Mouse (Mus musculus): ENCODE measurements around the gene Gm16181. TPM values are rescaled to one million over a fixed set of nuclear protein-coding genes. Genes with fewer than 3 reads are reported as not detected.

The Gm16181 gene
- polyA plus RNA-seq, 1 experiment, result not detected

GRCm38 (mm10) chr17:35190096-35190495 lies 30.5 kb upstream of the Gm16181 start:
- no peak overlapping the region for H3K27ac ChIP-seq (ENCODE audit: insufficient read depth, low read depth, low read length)
- WGBS, result 80% methylated on average over 4 of the region's 4 CpGs
- DNase-seq, result no peak
- H3K4me3 ChIP-seq (ENCODE audit: insufficient read depth, low read depth, low read length), result no peak overlapping the region
- H3K4me1 ChIP-seq (ENCODE audit: control insufficient read depth, insufficient read depth, low read length), result no peaks in the 10 kb centered on the region
- H3K36me3 ChIP-seq (ENCODE audit: control insufficient read depth, insufficient read depth, low read length), result no peaks in the 10 kb centered on the region
- no peak for TF ChIP-seq CTCF (conservative IDR thresholded peaks at IDR 0.05; ENCODE audit: insufficient read depth, insufficient read length, low read depth, low read length)
- no peak for TF ChIP-seq POLR2A (IDR thresholded peaks at IDR 0.05; ENCODE audit: low read depth, low read length)
- no peaks in the 10 kb centered on the region for H3K27me3 ChIP-seq (replicated peaks; ENCODE audit: control insufficient read depth, insufficient read depth, low read length)

GRCm38 (mm10) chr17:35191723-35192122 lies 28.9 kb upstream of the Gm16181 start:
- 74% methylated on average over 2 of the region's 2 CpGs for WGBS

GRCm38 (mm10) chr17:35192924-35193323 lies 27.7 kb upstream of the Gm16181 start:
- no peak overlapping the region for H3K27ac ChIP-seq (ENCODE audit: insufficient read depth, low read depth, low read length)
- TF ChIP-seq POLR2A (IDR thresholded peaks at IDR 0.05; ENCODE audit: low read depth, low read length) (no peak), CTCF (conservative IDR thresholded peaks at IDR 0.05; ENCODE audit: insufficient read depth, insufficient read length, low read depth, low read length) (no peak)
- no peaks in the 10 kb centered on the region for H3K27me3 ChIP-seq (replicated peaks; ENCODE audit: control insufficient read depth, insufficient read depth, low read length)
- no peaks in the 10 kb centered on the region for H3K36me3 ChIP-seq (ENCODE audit: control insufficient read depth, insufficient read depth, low read length)
- no peak for DNase-seq
- H3K4me1 ChIP-seq (ENCODE audit: control insufficient read depth, insufficient read depth, low read length), result no peaks in the 10 kb centered on the region
- 81% methylated on average over 5 of the region's 5 CpGs for WGBS
- no peak overlapping the region for H3K4me3 ChIP-seq (ENCODE audit: insufficient read depth, low read depth, low read length)

More at GRCm38 (mm10) chr17:35191723-35192122, 28.9 kb upstream of the Gm16181 start:
- no peaks in the 10 kb centered on the region for H3K27me3 ChIP-seq (replicated peaks; ENCODE audit: control insufficient read depth, insufficient read depth, low read length)
- no peak overlapping the region for H3K27ac ChIP-seq (ENCODE audit: insufficient read depth, low read depth, low read length)
- no peaks in the 10 kb centered on the region for H3K4me1 ChIP-seq (ENCODE audit: control insufficient read depth, insufficient read depth, low read length)
- DNase-seq, result no peak
- no peaks in the 10 kb centered on the region for H3K36me3 ChIP-seq (ENCODE audit: control insufficient read depth, insufficient read depth, low read length)
- TF ChIP-seq CTCF (conservative IDR thresholded peaks at IDR 0.05; ENCODE audit: insufficient read depth, insufficient read length, low read depth, low read length), result no peak
- no peak for TF ChIP-seq POLR2A (IDR thresholded peaks at IDR 0.05; ENCODE audit: low read depth, low read length)
- no peak overlapping the region for H3K4me3 ChIP-seq (ENCODE audit: insufficient read depth, low read depth, low read length)

- TF ChIP-seq CTCF (conservative IDR thresholded peaks at IDR 0.05; ENCODE audit: insufficient read depth, insufficient read length, low read depth, low read length), result no peak
- TF ChIP-seq POLR2A (IDR thresholded peaks at IDR 0.05; ENCODE audit: low read depth, low read length), result no peak
- Histone ChIP-seq H3K27ac (ENCODE audit: insufficient read depth, low read depth, low read length) (no peak within 1 kb of the TSS), H3K27me3 (replicated peaks; ENCODE audit: control insufficient read depth, insufficient read depth, low read length) (no peaks in the 10 kb centered on the region), H3K4me1 (ENCODE audit: control insufficient read depth, insufficient read depth, low read length) (no peaks in the 10 kb centered on the region), H3K36me3 (ENCODE audit: control insufficient read depth, insufficient read depth, low read length) (no peaks in the 10 kb centered on the region), H3K4me3 (ENCODE audit: insufficient read depth, low read depth, low read length) (no peak within 1 kb of the TSS)
- 63% methylated on average over 28 of the region's 28 CpGs for WGBS
- DNase-seq, result no peak
Measured at GRCm38 (mm10) chr17:35193881-35194843, 26.5 kb upstream of the Gm16181 start, which contains the start of gene Ltb. Gene Ltb, plus strand, starts transcription at chr17:35194439.

GRCm38 (mm10) chr17:35194844-35195630 lies 25.6 kb upstream of the Gm16181 start:
- Histone ChIP-seq H3K4me1 (ENCODE audit: control insufficient read depth, insufficient read depth, low read length) (no peaks in the 10 kb centered on the region), H3K27ac (ENCODE audit: insufficient read depth, low read depth, low read length) (no peak overlapping the region), H3K36me3 (ENCODE audit: control insufficient read depth, insufficient read depth, low read length) (no peaks in the 10 kb centered on the region), H3K4me3 (ENCODE audit: insufficient read depth, low read depth, low read length) (peak overlapping the region; percentile 54), H3K27me3 (replicated peaks; ENCODE audit: control insufficient read depth, insufficient read depth, low read length) (no peaks in the 10 kb centered on the region)
- DNase-seq, result no peak
- 46% methylated on average over 19 of the region's 19 CpGs for whole genome bisulfite sequencing
- TF ChIP-seq POLR2A (IDR thresholded peaks at IDR 0.05; ENCODE audit: low read depth, low read length) (no peak), CTCF (conservative IDR thresholded peaks at IDR 0.05; ENCODE audit: insufficient read depth, insufficient read length, low read depth, low read length) (no peak)

GRCm38 (mm10) chr17:35195631-35196320 lies 24.9 kb upstream of the Gm16181 start:
- H3K27me3 ChIP-seq (replicated peaks; ENCODE audit: control insufficient read depth, insufficient read depth, low read length), result no peaks in the 10 kb centered on the region
- H3K36me3 ChIP-seq (ENCODE audit: control insufficient read depth, insufficient read depth, low read length), result no peaks in the 10 kb centered on the region
- DNase-seq, result peak; percentile 76
- 1% methylated on average over 66 of the region's 66 CpGs for WGBS
- H3K4me3 ChIP-seq (ENCODE audit: insufficient read depth, low read depth, low read length), result peak overlapping the region; percentile 54
- H3K4me1 ChIP-seq (ENCODE audit: control insufficient read depth, insufficient read depth, low read length), result no peaks in the 10 kb centered on the region
- H3K27ac ChIP-seq (ENCODE audit: insufficient read depth, low read depth, low read length), result no peak overlapping the region
- TF ChIP-seq CTCF (conservative IDR thresholded peaks at IDR 0.05; ENCODE audit: insufficient read depth, insufficient read length, low read depth, low read length), result peak; percentile 82
- no peak for TF ChIP-seq POLR2A (IDR thresholded peaks at IDR 0.05; ENCODE audit: low read depth, low read length)

Data from kidney, adult 2 months (tissue).